Mouse (Mus musculus): ENCODE data around the gene 4933409G03Rik.
"Not testable (repeated sequence)": the region's sequence is repeated elsewhere in the genome, so short reads cannot be mapped to it uniquely, and the experiment has no call there.

4933409G03Rik gene

GRCm38 (mm10) chr2:68582113-68582512 is at the start of gene 4933409G03Rik:
TSS of gene 4933409G03Rik (plus strand) at chr2:68582413.
- DNase-seq: no peak

DNA sequence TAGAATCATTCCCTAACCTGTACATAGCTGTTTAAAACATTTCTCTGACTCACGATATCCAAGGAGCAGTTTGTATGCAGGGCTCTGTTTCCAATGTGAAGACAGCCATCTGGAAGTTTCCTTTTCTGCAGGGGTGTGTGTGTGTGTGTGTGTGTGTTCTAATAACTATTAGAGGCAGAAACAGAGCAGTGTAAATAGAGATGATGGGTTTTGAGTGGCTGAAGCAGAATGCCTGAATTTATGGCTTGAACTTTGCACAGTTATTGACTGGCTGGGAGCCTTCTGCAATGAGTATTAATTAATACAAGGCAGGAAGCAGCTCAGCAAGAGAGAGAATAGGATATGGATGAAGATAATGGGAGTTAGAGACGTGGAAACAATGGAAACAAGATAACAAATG is 38.0 kb upstream of the 4933409G03Rik start:
- no peak for DNase-seq

DNA sequence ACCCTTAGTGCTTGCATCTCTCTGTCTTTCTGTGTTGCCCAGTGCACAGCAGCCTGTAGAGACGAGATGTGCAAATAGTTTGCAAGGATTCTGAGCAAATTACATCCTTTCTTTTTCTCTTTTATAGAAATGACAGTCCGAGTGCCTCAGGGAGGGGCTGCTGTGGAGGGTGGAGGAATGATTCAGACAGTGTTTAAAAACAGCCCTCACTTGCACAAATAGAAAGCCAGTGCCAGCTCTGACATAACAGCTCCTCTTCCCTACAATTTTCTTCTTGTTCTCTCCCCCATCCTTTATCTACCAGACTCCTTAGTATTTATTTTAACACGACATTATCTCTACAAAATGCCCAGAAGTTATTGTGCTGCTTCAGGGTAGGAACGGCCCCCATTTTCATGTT is 21.4 kb upstream of the 4933409G03Rik start:
- no peak for DNase-seq

GRCm38 (mm10) chr2:68563331-68563730 is 18.9 kb upstream of the 4933409G03Rik start:
- peak; percentile 28 for DNase-seq

GRCm38 (mm10) chr2:68568361-68568760 is 13.9 kb upstream of the 4933409G03Rik start:
- no peak for DNase-seq

GRCm38 (mm10) chr2:68572340-68572739 is 9.9 kb upstream of the 4933409G03Rik start:
- peak; percentile 70 for DNase-seq

DNA sequence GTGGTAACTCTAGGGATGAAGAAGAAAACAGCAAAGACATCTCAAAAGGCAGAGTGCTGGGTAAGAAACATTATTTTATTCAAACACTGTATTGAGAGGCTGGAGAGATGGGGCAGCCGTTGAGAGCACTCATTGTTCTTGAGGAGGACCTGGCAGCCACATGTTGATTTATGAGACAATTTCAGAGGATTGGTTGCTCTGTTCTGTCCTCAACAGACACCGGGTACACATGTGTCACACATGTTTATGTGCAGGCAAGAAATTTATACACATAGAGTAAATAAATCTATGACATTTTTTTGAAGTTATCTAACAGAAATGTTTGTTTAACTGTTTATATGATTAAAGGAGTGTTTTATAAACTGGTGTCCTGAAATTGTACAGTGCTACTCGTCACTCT is 10.6 kb downstream of the 4933409G03Rik start:
- no peak for DNase-seq

- not testable (repeated sequence) for DNase-seq
Measured at GRCm38 (mm10) chr2:68656186-68656585, 74.0 kb downstream of the 4933409G03Rik start, which contains the start of gene 4932414N04Rik. TSS of gene 4932414N04Rik (plus strand) at chr2:68656486.
